Mouse (Mus musculus): ENCODE results near the gene B3gnt7. TPM values are rescaled to one million over a fixed set of nuclear protein-coding genes. Genes with fewer than 3 reads are reported as not detected.

The B3gnt7 gene
- polyA plus RNA-seq, 2 experiments: 1.0 to 1.1 TPM

- TF ChIP-seq CTCF (IDR thresholded peaks at IDR 0.05; ENCODE audit: low read depth) (no peak), EP300 (IDR thresholded peaks at IDR 0.05; ENCODE audit: low read depth) (no peak)
- Histone ChIP-seq H3K36me3 (replicated peaks; ENCODE audit: control insufficient read depth, insufficient read depth, low read depth) (no peaks in the 10 kb centered on the region), H3K4me1 (replicated peaks; ENCODE audit: control insufficient read depth in 2 of 2, insufficient read depth in 2 of 2, low read length in 1 of 2) (peaks cover 0 to 18% of the 10 kb centered on the region in 2 experiments; a peak in 3 of 4 replicates), H3K4me3 (ENCODE audit: insufficient read depth in 1 of 2, low read depth in 2 of 2, low read length in 2 of 2) (no peak overlapping the region), H3K27ac (no peak overlapping the region), H3K4me2 (ENCODE audit: low read depth) (no peak overlapping the region), H3K27me3 (ENCODE audit: control insufficient read depth, insufficient read depth, low read length) (peaks cover 19% of the 10 kb centered on the region), H3K9ac (replicated peaks) (no peak overlapping the region), H3K9me3 (ENCODE audit: control insufficient read depth, low read length) (no peaks in the 10 kb centered on the region)
- 71% methylated on average over 3 of the region's 3 CpGs for WGBS (ENCODE audit: insufficient replicate concordance)
- DNase-seq (ENCODE audit: low read depth in 3 of 3, low spot score in 3 of 3): no peak
- ATAC-seq (ENCODE audit: insufficient read depth): no peak
These were observed 4.1 kb downstream of the B3gnt7 start for GRCm38 (mm10) chr1:86306686-86307085.

- no peak overlapping the region for H3K9ac ChIP-seq (replicated peaks)
- whole genome bisulfite sequencing (ENCODE audit: insufficient replicate concordance): 70% methylated on average over 7 of the region's 7 CpGs
- H3K27me3 ChIP-seq (ENCODE audit: control insufficient read depth, insufficient read depth, low read length): peaks cover 19% of the 10 kb centered on the region
- H3K4me2 ChIP-seq (ENCODE audit: low read depth): no peak overlapping the region
- no peak for DNase-seq (ENCODE audit: low read depth in 3 of 3, low spot score in 3 of 3)
- H3K27ac ChIP-seq: no peak overlapping the region
- peaks cover 0 to 18% of the 10 kb centered on the region in 2 experiments; a peak in 3 of 4 replicates for H3K4me1 ChIP-seq (replicated peaks; ENCODE audit: control insufficient read depth in 2 of 2, insufficient read depth in 2 of 2, low read length in 1 of 2)
- TF ChIP-seq CTCF (IDR thresholded peaks at IDR 0.05; ENCODE audit: low read depth): no peak
- no peak for TF ChIP-seq EP300 (IDR thresholded peaks at IDR 0.05; ENCODE audit: low read depth)
- no peak overlapping the region for H3K4me3 ChIP-seq (ENCODE audit: insufficient read depth in 1 of 2, low read depth in 2 of 2, low read length in 2 of 2)
- no peak for ATAC-seq (ENCODE audit: insufficient read depth)
- H3K36me3 ChIP-seq (replicated peaks; ENCODE audit: control insufficient read depth, insufficient read depth, low read depth): no peaks in the 10 kb centered on the region
- no peaks in the 10 kb centered on the region for H3K9me3 ChIP-seq (ENCODE audit: control insufficient read depth, low read length)
These were observed 4.6 kb downstream of the B3gnt7 start for GRCm38 (mm10) chr1:86307177-86307762.

DNA sequence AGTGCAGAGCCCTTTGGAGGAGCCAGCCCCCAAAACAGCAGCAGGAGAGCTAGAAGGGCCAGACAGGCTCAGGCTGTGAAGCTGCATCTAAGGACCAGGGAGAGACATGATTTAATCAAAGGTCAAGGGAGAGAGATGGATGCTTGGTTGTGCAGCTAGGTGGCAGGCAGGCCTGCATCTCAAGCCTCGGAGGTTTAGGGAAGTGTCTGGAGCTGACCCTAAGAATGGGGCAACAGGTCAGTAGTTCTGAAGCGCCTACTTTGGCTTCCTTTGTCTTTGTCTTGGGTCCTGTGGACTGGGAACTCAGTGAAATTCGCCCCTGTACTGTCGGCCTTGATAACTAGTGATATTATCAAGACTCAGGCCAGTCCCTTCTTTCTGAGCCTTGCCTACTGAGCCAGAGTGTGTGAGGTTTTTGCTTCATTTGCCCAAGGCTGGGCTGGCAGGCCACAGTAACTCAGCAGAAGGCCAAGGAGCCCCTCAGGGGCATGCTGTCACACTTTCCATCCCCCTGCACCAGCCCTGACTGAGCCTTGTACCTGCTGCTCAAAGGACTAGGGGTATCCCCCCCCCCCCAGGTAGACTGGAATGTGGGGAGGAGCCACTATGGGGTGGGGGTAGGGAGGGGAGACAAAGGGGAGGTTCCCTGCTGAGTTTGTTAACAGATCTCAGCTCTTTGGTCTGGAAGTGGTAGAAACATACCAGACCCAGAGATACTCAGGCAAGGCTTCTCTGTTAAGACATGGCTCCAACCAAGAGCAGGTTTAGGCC lies 5.4 kb downstream of the B3gnt7 start:
- Histone ChIP-seq H3K9ac (replicated peaks) (no peak overlapping the region), H3K9me3 (ENCODE audit: control insufficient read depth, low read length) (no peaks in the 10 kb centered on the region), H3K4me1 (replicated peaks; ENCODE audit: control insufficient read depth in 2 of 2, insufficient read depth in 2 of 2, low read length in 1 of 2) (peaks cover 0 to 13% of the 10 kb centered on the region in 2 experiments; a peak in 3 of 4 replicates), H3K4me2 (ENCODE audit: low read depth) (no peak overlapping the region), H3K36me3 (replicated peaks; ENCODE audit: control insufficient read depth, insufficient read depth, low read depth) (no peaks in the 10 kb centered on the region), H3K4me3 (ENCODE audit: insufficient read depth in 1 of 2, low read depth in 2 of 2, low read length in 2 of 2) (no peak overlapping the region), H3K27ac (no peak overlapping the region), H3K27me3 (ENCODE audit: control insufficient read depth, insufficient read depth, low read length) (peaks cover 16% of the 10 kb centered on the region)
- TF ChIP-seq EP300 (IDR thresholded peaks at IDR 0.05; ENCODE audit: low read depth) (no peak), CTCF (IDR thresholded peaks at IDR 0.05; ENCODE audit: low read depth) (peak; percentile 17; the same call in 1 of the 2 replicates)
- no peak for ATAC-seq (ENCODE audit: insufficient read depth)
- 46% methylated on average over 4 of the region's 4 CpGs for WGBS (ENCODE audit: insufficient replicate concordance)
- no peak for DNase-seq (ENCODE audit: low read depth in 3 of 3, low spot score in 3 of 3)

- 84% methylated on average over 7 of the region's 7 CpGs for WGBS (ENCODE audit: insufficient replicate concordance)
These were observed 6.7 kb downstream of the B3gnt7 start for GRCm38 (mm10) chr1:86309270-86309833.

More at GRCm38 (mm10) chr1:86309270-86309833, 6.7 kb downstream of the B3gnt7 start:
- Histone ChIP-seq H3K4me3 (ENCODE audit: insufficient read depth in 1 of 2, low read depth in 2 of 2, low read length in 2 of 2) (no peak overlapping the region), H3K27ac (no peak overlapping the region), H3K9ac (replicated peaks) (no peak overlapping the region), H3K36me3 (replicated peaks; ENCODE audit: control insufficient read depth, insufficient read depth, low read depth) (no peaks in the 10 kb centered on the region), H3K4me1 (replicated peaks; ENCODE audit: control insufficient read depth in 2 of 2, insufficient read depth in 2 of 2, low read length in 1 of 2) (peaks cover 0 to 14% of the 10 kb centered on the region in 2 experiments; a peak in 3 of 4 replicates), H3K9me3 (ENCODE audit: control insufficient read depth, low read length) (no peaks in the 10 kb centered on the region), H3K27me3 (ENCODE audit: control insufficient read depth, insufficient read depth, low read length) (peaks cover 7% of the 10 kb centered on the region), H3K4me2 (ENCODE audit: low read depth) (no peak overlapping the region)
- no peak for DNase-seq (ENCODE audit: low read depth in 3 of 3, low spot score in 3 of 3)
- TF ChIP-seq EP300 (IDR thresholded peaks at IDR 0.05; ENCODE audit: low read depth) (no peak), CTCF (IDR thresholded peaks at IDR 0.05; ENCODE audit: low read depth) (no peak)
- no peak for ATAC-seq (ENCODE audit: insufficient read depth)

Measured in liver, embryonic 14.5 days (tissue).